Mouse (Mus musculus) intestine, embryonic 14.5 days (tissue): ENCODE results near the gene Uspl1. TPM values are rescaled to one million over a fixed set of nuclear protein-coding genes. Genes with fewer than 3 reads are reported as not detected.

Experiments used
- ATAC-seq: fragments of 200-750 bp; cut with Nextera tagmentation; replicated peaks from 2 replicates; pipeline ENCODE4 v1.8.0; 2017; ENCODE audit warnings: low read depth, moderate number of reproducible peaks, moderate TSS enrichment, moderate library complexity; ENCODE audit not compliant: low FRiP score, low TSS enrichment
- DNase-seq: peaks from one replicate; pipeline ENCODE4 v3.0.0-alpha.2; 2018; ENCODE audit warnings: low spot score
- H3K27ac ChIP-seq: fragments of 300-500 bp; sonication (generic); 2 replicates; pipeline ENCODE4 v1.5.1; 2014; ENCODE audit warnings: low read depth, mild to moderate bottlenecking, control low read depth
- H3K27me3 ChIP-seq: fragments of 300-500 bp; sonication (generic); replicated peaks from 2 replicates; pipeline ENCODE4 v1.6.1; 2014; ENCODE audit warnings: low read length, control low read depth; ENCODE audit not compliant: control insufficient read depth, insufficient read depth
- H3K36me3 ChIP-seq: fragments of 300-500 bp; sonication (generic); 2 replicates; pipeline ENCODE4 v1.6.1; 2014; ENCODE audit warnings: low read length, control low read depth; ENCODE audit not compliant: control insufficient read depth, insufficient read depth
- H3K4me1 ChIP-seq: fragments of 300-500 bp; sonication (generic); replicated peaks from 2 replicates; pipeline ENCODE4 v1.6.1; 2014; ENCODE audit warnings: low read length, control low read depth, mixed read lengths; ENCODE audit not compliant: control insufficient read depth, insufficient read depth
- H3K4me2 ChIP-seq: fragments of 300-500 bp; sonication (generic); 2 replicates; pipeline ENCODE4 v1.6.1; 2014; ENCODE audit warnings: low read length
- H3K4me3 ChIP-seq: fragments of 300-500 bp; sonication (generic); 2 replicates; pipeline ENCODE4 v1.5.1; 2014; ENCODE audit warnings: low read depth, low read length, control low read depth, mixed read lengths
- H3K9ac ChIP-seq: fragments of 300-500 bp; sonication (generic); 2 replicates; pipeline ENCODE4 v1.6.1; 2014; ENCODE audit warnings: mild to moderate bottlenecking, low read length
- H3K9me3 ChIP-seq: fragments of 300-500 bp; sonication (generic); 2 replicates; pipeline ENCODE4 v1.6.1; 2016; ENCODE audit warnings: low read length, control low read depth; ENCODE audit not compliant: control insufficient read depth
- WGBS: fragments of 180-500 bp; shearing (Covaris S2); extraction: QIAGEN DNeasy Blood & Tissue Kit; methylation state at CpG from one replicate; pipeline ENCODE4 v1.1.7; 2014; 5-methylcytosine and 5-hydroxymethylcytosine counted together
- polyA plus RNA-seq: library from polyadenylated mRNA; unstranded; fragments of >200 nt; fragmentation: Nextera tagmentation; extraction: Ambion mirVana; gene quantifications from 2 replicates; pipeline ENCODE4 v1.2.1, GENCODE M21; 2014

Uspl1 gene
- polyA plus RNA-seq, 1 experiment from 2014 or later, result 43.9 TPM

DNA sequence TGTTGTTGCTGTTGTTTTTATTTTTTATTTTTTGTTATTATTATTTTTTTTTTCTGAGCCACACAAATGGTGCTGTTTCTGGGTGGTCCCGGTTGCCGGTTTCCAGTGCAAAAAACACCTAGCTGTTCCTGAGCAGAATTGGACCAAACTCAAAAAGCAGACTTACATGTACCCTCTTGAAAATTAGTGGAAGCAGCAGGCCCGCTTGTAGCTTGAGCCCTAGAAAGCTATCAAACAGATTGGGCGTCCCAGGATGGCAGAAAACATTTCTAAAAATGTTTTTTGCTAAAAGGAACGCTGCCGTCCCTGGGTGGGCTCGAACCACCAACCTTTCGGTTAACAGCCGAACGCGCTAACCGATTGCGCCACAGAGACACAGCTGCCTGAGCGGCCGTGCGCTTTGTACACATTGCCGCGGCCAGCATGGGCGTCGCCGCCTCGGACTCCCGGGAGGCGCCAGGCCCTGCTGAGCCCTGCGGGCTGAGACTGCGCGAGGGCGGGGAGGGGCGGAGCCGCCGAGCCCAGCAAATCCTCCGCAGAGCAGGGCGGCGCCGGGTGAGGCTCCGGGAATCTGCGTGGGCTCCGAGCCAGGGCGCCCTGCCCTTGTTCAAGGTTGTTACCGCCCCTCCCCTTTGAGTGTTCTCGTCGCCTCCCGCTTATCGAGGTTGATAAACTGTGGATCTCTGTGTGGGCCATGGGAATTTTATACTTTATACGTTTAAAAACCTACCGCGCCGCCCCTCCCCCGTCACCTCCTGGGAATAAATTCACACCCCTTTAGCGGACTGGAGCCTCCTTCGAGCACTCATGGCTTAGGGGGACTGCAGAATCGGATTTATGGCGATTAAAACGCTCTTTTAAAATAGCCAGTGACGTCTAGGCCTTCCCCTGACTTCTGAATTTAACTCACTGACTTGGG lies 44.8 kb downstream of the Uspl1 start:
- peak overlapping the region; percentile 43 for H3K4me2 ChIP-seq
- DNase-seq (peak; percentile 100), ATAC-seq (peak; percentile 100)
- peak overlapping the region; percentile 58 for H3K4me3 ChIP-seq
- 3% methylated on average over 55 of the region's 55 CpGs for WGBS
- peak overlapping the region; percentile 64 for H3K9ac ChIP-seq
- H3K36me3 ChIP-seq, result no peaks in the 10 kb centered on the region
- H3K4me1 ChIP-seq, result peaks cover 18% of the 10 kb centered on the region
- peak overlapping the region; percentile 90 for H3K27ac ChIP-seq
- H3K27me3 ChIP-seq, result no peaks in the 10 kb centered on the region
- H3K9me3 ChIP-seq, result no peaks in the 10 kb centered on the region

DNA sequence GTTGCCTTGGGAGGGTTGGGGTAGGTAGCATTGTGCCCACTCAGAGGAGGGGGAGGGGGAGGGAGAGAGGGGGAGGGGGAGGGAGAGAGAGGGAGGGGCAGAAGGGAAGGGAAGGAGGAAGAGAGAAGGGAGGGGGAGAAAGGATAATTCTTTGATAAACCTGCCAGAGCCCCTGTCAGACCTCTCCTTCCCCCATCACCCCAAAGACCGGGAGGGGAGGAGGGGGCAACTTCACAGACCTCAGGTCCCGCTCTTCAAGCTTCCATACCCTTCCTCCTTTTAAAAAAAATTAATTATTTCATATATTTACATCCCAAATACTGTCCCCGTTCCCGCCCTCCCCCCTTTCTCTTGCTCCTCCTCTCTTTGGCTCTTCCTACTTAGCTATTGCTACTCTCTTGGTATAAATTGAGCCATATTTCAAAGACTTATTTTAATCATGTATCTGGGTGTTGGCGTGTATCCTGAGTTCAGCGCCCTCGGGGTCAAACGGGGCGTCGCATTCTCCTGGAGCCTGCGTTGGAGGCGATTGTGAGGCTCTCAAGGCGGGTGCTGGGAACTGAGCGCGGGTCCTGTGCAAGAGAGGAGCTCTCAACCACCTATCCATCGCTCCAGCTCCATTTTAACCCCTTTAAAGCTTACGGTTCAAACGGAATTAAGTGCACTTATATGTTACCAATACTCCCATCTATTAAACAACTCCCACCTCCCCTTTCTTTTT lies 45.6 kb downstream of the Uspl1 start:
- Histone ChIP-seq H3K27ac (peak overlapping the region; percentile 90), H3K4me2 (peak overlapping the region; percentile 43), H3K9ac (peak overlapping the region; percentile 64), H3K4me1 (peaks cover 10% of the 10 kb centered on the region; the same call in 1 of the 2 replicates), H3K27me3 (no peaks in the 10 kb centered on the region), H3K36me3 (no peaks in the 10 kb centered on the region), H3K9me3 (no peaks in the 10 kb centered on the region), H3K4me3 (peak overlapping the region; percentile 58)
- ATAC-seq, result no peak
- 66% methylated on average over 18 of the region's 18 CpGs for WGBS
- no peak for DNase-seq

DNA sequence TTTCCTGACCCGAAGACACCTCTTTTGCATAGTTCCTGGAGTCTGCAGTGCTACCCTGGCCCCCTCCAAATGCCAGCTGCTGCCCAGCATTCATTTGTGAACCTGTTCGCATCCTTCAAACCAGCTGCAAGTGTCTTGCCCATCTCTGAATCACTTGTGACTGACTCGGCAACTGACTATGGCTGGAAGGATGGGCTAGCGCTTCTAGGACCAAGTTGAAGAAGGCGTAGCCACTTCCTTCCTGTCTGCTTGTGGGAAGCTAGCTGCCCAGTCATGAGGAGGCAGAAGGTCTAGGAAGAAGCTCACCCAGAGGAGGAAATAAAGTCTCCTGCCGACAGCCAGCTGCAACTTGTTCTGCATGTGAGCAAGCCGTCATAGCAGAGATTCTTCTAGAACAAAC lies 50.9 kb downstream of the Uspl1 start:
- H3K4me3 ChIP-seq, result no peak overlapping the region
- 84% methylated on average over 7 of the region's 7 CpGs for WGBS
- DNase-seq (no peak), ATAC-seq (no peak)
- no peaks in the 10 kb centered on the region for H3K36me3 ChIP-seq
- no peaks in the 10 kb centered on the region for H3K27me3 ChIP-seq
- no peaks in the 10 kb centered on the region for H3K4me1 ChIP-seq
- no peak overlapping the region for H3K27ac ChIP-seq
- no peak overlapping the region for H3K4me2 ChIP-seq
- no peaks in the 10 kb centered on the region for H3K9me3 ChIP-seq
- no peak overlapping the region for H3K9ac ChIP-seq

DNA sequence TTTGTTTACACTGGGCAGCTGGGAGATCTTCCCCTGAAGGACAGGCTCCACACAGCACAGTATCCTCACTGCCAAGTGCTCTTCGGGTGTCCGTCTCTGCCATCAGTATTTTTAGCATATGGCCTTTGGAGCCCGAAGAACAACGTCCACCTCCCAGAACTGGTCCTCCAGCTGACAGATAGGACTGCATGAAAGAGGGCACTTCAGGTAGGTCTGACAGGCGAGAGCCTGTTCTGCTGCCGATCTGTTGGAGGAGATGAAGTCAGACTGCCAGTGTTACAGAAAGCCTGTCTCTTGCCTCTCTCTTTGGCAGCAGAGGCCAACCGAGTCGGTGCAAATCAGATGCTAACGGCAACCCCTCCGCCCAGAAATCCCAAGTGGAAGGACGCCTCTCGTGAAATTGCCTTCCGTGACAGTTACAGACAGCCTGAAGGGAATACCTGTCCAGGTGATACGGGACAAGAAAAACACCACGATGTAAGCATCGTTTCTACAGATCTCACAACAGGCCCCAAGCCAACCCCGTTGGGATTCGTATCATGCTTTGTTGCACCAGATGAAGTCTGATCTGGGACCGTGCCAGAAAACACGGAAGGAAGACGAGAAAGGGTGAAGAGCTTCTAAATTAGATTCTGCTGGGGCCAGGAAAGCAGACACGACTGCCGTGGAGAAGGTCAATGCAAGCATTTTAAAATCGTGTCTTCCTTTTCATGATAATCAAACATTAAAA lies 53.2 kb downstream of the Uspl1 start:
- no peaks in the 10 kb centered on the region for H3K4me1 ChIP-seq
- H3K27ac ChIP-seq, result no peak overlapping the region
- 80% methylated on average over 24 of the region's 24 CpGs for WGBS
- ATAC-seq (no peak), DNase-seq (no peak)
- H3K9ac ChIP-seq, result no peak overlapping the region
- no peak overlapping the region for H3K4me3 ChIP-seq
- H3K4me2 ChIP-seq, result no peak overlapping the region
- 0 out of 2 replicates have a peak, but pooled peaks cover 3% of the 10 kb centered on the region for H3K9me3 ChIP-seq
- no peaks in the 10 kb centered on the region for H3K27me3 ChIP-seq
- H3K36me3 ChIP-seq, result no peaks in the 10 kb centered on the region

DNA sequence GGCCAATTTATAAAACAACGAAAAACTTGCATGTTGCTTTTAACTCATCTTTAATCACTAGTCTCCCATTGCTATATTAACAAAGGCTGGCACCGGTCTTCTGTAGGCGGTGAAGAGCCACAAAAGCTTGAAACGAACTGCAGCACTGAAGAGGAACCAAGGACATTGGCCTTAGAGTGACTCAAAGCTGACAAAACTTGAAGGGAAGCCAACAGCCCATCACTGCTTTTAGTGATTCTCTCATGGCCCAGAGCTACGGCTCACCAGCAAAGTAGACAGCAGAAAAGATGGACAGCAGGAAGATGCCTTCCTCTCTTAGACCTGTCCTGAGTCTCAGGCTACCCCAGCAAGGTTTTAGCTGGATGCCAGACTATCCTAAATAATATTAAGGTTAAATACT lies 58.3 kb downstream of the Uspl1 start:
- Histone ChIP-seq H3K4me2 (no peak overlapping the region), H3K9ac (no peak overlapping the region), H3K4me1 (peaks cover 15% of the 10 kb centered on the region), H3K36me3 (no peaks in the 10 kb centered on the region), H3K9me3 (0 out of 2 replicates have a peak, but pooled peaks cover 3% of the 10 kb centered on the region), H3K4me3 (no peak overlapping the region), H3K27me3 (no peaks in the 10 kb centered on the region), H3K27ac (no peak overlapping the region)
- DNase-seq (no peak), ATAC-seq (no peak)
- 93% methylated on average over 5 of the region's 5 CpGs for WGBS

DNA sequence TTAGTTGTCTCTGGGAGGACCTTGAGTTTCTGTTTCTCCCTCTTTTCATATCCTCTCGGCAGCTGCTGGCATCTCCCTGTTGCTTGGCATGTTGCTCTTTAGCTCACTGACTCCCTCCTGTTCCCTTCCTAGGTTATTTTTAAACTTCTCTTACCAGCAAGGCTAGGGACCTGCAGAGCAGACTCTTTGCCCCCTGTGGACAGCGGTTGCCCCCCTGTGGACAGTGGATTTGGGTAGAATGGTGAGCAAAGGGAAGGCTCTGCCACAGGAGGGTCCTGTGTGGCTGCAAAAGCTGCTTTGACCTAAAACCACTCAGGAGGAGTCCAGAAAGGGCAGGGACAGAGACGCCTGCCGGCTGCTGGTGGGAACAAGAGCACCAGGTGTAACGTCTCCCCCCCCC lies 58.9 kb downstream of the Uspl1 start:
- 48% methylated on average over 5 of the region's 5 CpGs for WGBS
- Histone ChIP-seq H3K4me2 (no peak overlapping the region), H3K36me3 (no peaks in the 10 kb centered on the region), H3K27ac (no peak overlapping the region), H3K4me1 (peaks cover 15% of the 10 kb centered on the region), H3K9me3 (0 out of 2 replicates have a peak, but pooled peaks cover 3% of the 10 kb centered on the region), H3K4me3 (no peak overlapping the region), H3K27me3 (no peaks in the 10 kb centered on the region), H3K9ac (no peak overlapping the region)
- ATAC-seq (no peak), DNase-seq (no peak)

DNA sequence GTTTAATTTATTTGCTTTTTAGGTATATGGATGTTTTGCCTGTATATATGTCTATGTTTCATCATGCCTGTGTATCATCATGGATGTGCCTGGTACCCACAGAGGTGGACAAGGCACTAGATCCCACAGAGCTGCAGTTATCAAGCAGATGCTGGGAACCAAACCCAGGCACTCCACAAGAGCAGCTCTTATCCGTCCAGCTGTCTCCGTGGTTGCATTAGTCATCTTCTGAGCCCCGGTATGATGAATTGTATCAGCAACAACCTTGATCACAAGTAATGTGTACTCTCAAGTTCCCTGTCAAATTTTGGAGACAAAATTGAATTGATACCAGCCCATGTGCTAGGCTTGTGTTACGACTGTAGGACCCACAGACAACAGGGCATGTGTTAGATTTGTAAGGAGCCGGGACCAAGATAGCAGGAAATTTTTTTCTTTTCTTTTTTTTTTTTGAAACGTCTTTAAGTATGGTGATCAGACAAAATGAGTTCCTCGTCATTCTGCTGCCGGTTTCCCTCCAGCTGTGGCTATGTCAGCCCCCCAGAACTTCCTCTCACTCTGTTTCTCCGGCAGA lies 61.3 kb downstream of the Uspl1 start:
- no peak for ATAC-seq
- H3K27ac ChIP-seq, result peak overlapping the region; percentile 40
- peaks cover 15% of the 10 kb centered on the region for H3K4me1 ChIP-seq
- H3K4me3 ChIP-seq, result peak overlapping the region; percentile 7; the same call in 1 of the 2 replicates
- DNase-seq, result no peak
- 0 out of 2 replicates have a peak, but pooled peaks cover 3% of the 10 kb centered on the region for H3K9me3 ChIP-seq
- H3K9ac ChIP-seq, result 0 out of 2 replicates have a peak overlapping the region, but pooled peaks have one; percentile 35
- 23% methylated on average over 9 of the region's 9 CpGs for WGBS
- H3K27me3 ChIP-seq, result no peaks in the 10 kb centered on the region
- peak overlapping the region; percentile 59 for H3K4me2 ChIP-seq
- no peaks in the 10 kb centered on the region for H3K36me3 ChIP-seq

DNA sequence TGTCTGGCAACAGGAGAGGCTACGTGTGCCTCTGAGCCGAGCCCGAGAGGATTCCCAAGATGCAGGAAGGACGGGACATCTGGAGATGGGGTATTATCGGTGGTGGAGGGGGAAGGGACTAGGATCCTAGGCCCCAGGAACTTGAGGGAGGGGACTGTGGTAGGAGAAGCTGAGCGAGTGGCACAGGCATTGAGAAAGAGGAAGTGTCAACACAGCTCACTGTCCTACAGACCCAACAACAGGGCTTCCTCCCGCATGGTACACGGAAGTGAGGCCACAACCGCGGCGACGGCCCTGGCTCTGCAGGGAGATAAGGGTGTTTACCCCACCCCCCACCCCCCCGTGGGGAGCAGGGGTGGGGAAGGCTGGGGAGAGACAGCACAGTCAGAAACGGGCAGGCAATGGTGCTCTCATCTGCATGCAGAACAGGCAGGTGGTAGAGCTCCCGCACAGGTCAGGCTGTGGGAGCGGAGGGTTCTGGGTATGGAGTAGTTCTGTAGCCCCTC lies 61.9 kb downstream of the Uspl1 start:
- peak; percentile 79 for DNase-seq
- Histone ChIP-seq H3K4me2 (peak overlapping the region; percentile 59), H3K9me3 (0 out of 2 replicates have a peak, but pooled peaks cover 3% of the 10 kb centered on the region), H3K4me3 (peak overlapping the region; percentile 7), H3K9ac (peak overlapping the region; percentile 35; the same call in 1 of the 2 replicates), H3K27ac (peak overlapping the region; percentile 40), H3K27me3 (no peaks in the 10 kb centered on the region), H3K4me1 (peaks cover 15% of the 10 kb centered on the region), H3K36me3 (no peaks in the 10 kb centered on the region)
- peak; percentile 84 for ATAC-seq
- WGBS, result 13% methylated on average over 16 of the region's 16 CpGs
